Mouse (Mus musculus): Measurements from ENCODE around the gene Ofcc1. TPM values are rescaled to one million over a fixed set of nuclear protein-coding genes. Genes with fewer than 3 reads are reported as not detected.

Gene Ofcc1
- total RNA-seq, 2 experiments from 2014 or later = not detected

DNA sequence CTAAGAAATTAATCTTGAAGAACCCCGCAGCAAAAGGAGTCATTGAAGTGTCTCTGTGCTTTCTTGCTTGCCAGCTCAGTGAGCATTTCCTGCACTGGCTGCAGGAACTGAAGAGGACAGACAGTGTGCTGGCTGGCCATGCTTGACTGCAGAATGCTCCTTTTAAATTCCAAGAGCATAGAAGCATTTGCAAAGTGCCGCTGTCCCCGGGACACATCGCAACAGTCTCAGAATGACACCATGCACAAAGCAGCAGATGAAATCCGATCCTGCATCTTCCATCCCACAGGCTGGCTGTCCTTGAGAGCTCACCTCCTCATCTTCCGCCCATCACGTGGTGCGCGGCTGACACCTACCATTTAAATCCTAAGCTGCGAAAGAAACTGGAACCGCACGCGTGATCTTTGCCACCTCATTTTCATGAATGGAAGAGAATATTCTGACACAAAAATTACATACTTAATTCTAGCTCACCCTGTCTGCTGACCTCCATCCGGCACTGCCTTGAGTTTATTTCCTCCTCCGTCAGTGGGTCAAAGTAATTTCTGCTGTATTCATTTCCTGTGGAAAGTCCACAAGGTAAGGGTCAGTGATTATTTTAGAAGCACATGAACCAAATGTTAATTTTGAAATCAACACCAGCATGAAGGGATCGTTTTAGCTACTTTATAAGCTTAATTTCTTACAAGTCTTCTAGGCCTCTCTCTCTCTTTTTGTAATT, 98.0 kb downstream of the Ofcc1 start:
- ATAC-seq (replicated peaks; ENCODE audit: low FRiP score, poor library complexity, severe bottlenecking) = no peak

DNA sequence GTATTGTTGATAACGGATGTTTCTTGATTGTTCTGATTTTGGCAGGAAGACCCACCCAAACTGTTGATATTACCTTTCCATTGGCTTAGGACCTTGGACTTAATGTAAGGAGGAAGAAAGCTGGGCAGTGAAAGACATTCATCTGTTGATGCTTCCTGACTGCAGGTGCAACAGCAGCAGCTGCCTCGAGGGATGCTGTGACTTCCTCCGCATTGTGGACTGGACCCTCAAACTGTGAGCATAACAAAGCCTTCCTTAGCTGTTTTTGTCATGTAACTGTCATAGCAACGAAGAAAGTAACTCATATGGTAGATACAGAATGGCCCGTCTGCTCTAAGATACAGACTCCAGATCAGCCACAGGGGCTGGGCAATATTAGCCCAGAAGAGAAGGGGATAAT, 102.5 kb downstream of the Ofcc1 start:
- no peak for ATAC-seq (replicated peaks; ENCODE audit: low FRiP score, poor library complexity, severe bottlenecking)

GRCm38 (mm10) chr13:40243821-40244220, 117.4 kb downstream of the Ofcc1 start:
- ATAC-seq (replicated peaks; ENCODE audit: low FRiP score, poor library complexity, severe bottlenecking) = no peak

GRCm38 (mm10) chr13:40236356-40236755, 124.9 kb downstream of the Ofcc1 start:
- no peak for ATAC-seq (replicated peaks; ENCODE audit: low FRiP score, poor library complexity, severe bottlenecking)

DNA sequence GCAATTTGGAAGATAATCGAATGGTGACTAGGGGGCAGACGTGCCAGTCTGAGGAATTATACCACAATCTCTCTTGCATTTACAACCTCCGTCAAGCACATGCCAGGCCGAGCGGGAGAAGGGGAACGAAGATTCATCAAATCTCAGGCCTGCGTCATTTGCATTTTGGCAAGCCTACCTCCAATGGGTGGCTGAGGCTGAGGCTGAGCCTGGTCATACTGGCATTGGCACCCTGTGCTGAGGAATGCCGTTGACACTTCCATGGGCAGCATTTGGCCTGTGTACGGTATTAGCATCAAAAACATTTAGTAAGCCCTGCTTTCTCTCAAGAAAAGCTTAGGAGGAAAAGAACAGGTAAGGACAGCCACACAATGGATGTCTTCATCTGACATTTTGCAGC, 152.9 kb downstream of the Ofcc1 start:
- no peak for ATAC-seq (replicated peaks; ENCODE audit: low FRiP score, poor library complexity, severe bottlenecking)

GRCm38 (mm10) chr13:40181786-40182185, 179.5 kb downstream of the Ofcc1 start:
- no peak for ATAC-seq (replicated peaks; ENCODE audit: low FRiP score, poor library complexity, severe bottlenecking)

DNA sequence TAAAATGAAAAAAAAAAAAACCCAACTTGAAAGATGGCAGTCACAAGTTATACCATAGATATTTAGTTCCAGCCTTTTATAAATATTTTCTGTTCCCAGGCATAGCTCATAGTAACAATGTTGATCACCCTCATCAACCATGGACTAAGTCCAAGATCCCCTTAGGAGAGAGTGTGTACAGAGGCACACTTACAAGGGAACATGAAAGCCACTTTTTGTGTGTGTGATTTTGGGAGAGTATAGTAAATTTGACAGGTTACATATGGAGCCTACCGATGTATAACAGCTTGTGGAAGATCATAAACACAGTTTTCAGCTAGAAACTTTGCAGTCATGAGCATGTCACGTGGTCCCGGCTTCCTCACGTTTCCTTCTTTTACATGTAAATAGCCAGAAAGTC, 189.5 kb downstream of the Ofcc1 start:
- ATAC-seq (replicated peaks; ENCODE audit: low FRiP score, poor library complexity, severe bottlenecking) = no peak

DNA sequence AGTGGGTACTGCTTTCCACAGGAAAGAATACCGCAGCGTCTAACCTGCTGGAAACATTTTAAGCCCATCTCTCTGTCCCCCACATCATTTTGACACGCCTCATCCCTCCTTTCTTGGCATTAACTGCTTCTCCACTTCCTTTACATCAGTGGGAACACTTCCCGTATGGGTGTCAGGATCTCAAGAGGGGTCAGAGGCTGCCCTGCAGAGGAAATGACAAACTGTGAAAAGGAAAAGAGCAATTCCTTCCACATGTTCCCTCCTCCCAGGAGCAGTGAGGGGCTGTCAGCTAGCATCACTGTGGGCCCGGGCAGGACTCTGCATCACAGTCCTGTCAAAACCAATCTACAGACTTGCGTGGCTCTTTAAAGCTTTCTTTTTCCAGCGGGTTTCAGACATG, 193.4 kb downstream of the Ofcc1 start:
- no peak for ATAC-seq (replicated peaks; ENCODE audit: low FRiP score, poor library complexity, severe bottlenecking)

DNA sequence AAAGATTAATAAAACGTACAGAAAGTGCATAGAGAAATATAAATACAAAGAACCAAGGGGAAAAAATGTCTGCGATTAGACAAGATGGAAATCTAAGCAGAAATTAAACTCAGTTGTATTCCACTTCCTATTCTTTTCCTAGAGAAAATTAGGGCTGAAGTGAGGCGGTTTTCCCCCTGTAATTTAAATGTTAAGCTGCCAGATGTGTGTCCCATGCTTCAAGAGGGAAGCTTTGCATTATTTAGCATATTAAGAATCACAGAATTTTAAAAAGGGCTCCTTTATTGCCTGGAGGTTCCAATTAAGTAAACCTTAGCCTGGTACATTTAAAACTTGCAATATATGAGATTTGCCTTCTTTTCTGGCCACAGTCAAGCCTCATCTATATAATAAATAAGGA, 205.8 kb downstream of the Ofcc1 start:
- ATAC-seq (replicated peaks; ENCODE audit: low FRiP score, poor library complexity, severe bottlenecking) = no peak

GRCm38 (mm10) chr13:40139906-40140305, 221.3 kb downstream of the Ofcc1 start:
- ATAC-seq (replicated peaks; ENCODE audit: low FRiP score, poor library complexity, severe bottlenecking) = no peak

GRCm38 (mm10) chr13:40136096-40136495, 225.2 kb downstream of the Ofcc1 start:
- ATAC-seq (replicated peaks; ENCODE audit: low FRiP score, poor library complexity, severe bottlenecking) = no peak

- ATAC-seq (replicated peaks; ENCODE audit: low FRiP score, poor library complexity, severe bottlenecking) = no peak
Measured at GRCm38 (mm10) chr13:40135670-40136069, 225.6 kb downstream of the Ofcc1 start.

GRCm38 (mm10) chr13:40123868-40124267, 237.4 kb downstream of the Ofcc1 start:
- ATAC-seq (replicated peaks; ENCODE audit: low FRiP score, poor library complexity, severe bottlenecking) = no peak

DNA sequence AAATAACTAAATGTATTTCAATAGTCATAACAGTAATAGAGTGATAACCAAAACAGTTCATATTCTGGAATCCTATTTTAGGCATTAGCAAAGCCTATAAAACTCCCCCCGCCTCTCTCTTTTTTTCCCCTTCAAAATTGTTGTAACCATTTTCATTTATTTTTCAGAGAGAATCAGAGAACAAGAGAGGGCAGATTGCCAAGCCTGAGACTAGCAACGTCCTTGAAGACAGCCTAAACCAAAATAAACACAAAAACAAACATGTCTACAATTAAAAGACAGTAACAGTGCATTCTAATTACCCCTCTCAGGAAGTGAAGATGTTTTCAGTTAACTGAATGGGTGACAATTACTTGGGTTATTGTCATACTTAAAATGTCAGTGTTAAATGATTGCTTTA, 248.9 kb downstream of the Ofcc1 start:
- no peak for ATAC-seq (replicated peaks; ENCODE audit: low FRiP score, poor library complexity, severe bottlenecking)

GRCm38 (mm10) chr13:40076236-40076635, 285.0 kb downstream of the Ofcc1 start:
- no peak for ATAC-seq (replicated peaks; ENCODE audit: low FRiP score, poor library complexity, severe bottlenecking)

DNA sequence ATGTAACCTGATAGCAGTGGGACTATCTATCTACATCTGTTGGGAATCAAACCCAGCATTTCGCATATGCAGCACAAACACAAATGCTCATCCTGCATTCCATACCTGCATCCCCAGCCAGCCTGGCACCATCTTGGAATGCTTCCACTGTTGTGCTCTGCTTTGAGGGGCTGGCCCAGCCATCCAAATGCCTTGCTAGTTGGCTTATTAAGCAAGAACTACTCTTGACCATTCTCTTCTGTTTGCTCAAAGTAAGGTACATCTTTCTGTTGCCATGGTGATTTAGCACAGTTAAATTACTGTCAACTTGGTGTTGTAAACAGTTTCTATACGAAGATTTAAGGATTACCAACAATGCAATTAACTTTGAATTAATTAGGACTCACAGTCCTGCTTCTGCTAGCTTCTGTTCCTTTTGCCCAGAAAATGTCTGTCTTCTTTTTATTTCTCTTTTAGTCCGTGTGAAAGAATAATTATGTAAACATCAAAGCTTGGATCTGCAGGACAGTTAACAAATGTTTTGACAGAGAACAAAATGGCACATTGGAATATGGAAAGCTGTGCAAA, 286.3 kb downstream of the Ofcc1 start:
- ATAC-seq (replicated peaks; ENCODE audit: low FRiP score, poor library complexity, severe bottlenecking) = no peak

DNA sequence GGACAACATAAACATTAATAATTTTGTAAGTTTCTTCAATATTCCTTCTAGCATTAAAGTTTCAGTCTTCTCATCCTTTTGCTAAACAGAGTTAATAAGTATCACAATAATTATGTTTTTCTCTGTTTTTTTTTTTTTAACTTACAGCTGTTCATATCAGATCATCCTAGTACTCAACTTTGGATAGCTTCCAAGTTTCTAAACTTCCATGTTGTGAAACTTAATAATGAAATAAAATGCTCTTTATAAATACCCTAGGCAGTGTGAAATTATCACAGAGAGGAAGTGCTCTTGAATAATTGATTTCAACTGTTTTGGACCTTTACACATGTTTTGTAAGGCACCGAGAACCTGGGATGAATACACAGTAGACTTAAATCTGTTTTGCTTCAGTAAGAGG, 291.2 kb downstream of the Ofcc1 start:
- no peak for ATAC-seq (replicated peaks; ENCODE audit: low FRiP score, poor library complexity, severe bottlenecking)

GRCm38 (mm10) chr13:40061281-40061680, 300.0 kb downstream of the Ofcc1 start:
- ATAC-seq (replicated peaks; ENCODE audit: low FRiP score, poor library complexity, severe bottlenecking) = no peak

DNA sequence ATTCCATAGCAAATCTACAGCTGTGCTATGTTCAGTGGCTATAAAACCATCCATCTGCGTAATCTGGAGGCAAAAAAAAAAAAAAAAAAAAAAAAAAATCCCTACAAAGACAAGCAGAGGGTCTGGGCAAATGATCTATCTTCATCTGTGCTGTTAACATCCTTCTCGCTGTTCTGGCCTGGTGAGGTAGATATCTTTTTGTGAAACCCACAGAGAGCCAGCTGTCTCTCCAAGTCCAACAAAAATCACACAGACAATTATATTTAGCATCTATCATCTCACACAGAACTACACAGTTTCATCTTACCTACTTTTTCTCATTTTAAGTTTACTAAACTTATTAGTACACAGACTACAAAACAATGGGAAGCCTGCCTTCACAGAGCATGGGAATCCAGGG, 323.4 kb downstream of the Ofcc1 start:
- no peak for ATAC-seq (replicated peaks; ENCODE audit: low FRiP score, poor library complexity, severe bottlenecking)

GRCm38 (mm10) chr13:40036981-40037765, 324.1 kb downstream of the Ofcc1 start:
- ATAC-seq (replicated peaks; ENCODE audit: low FRiP score, poor library complexity, severe bottlenecking) = no peak

GRCm38 (mm10) chr13:40029426-40029825, 331.8 kb downstream of the Ofcc1 start:
- no peak for ATAC-seq (replicated peaks; ENCODE audit: low FRiP score, poor library complexity, severe bottlenecking)

Measured in erythroid progenitor cell, adult 5-6 weeks (primary cell).